Mouse (Mus musculus) stomach, embryonic 15.5 days (tissue): ENCODE data around the gene Thbs2. TPM values are rescaled to one million over a fixed set of nuclear protein-coding genes. Genes with fewer than 3 reads are reported as not detected.
A peak's percentile ranks its signal among the peaks of the same experiment; 100 is the strongest.

Experiments
- ATAC-seq: fragments of 200-750 bp; cut with Nextera tagmentation; 2 replicates; pipeline ENCODE4 v1.8.0; 2017; ENCODE audit warnings: low read depth, moderate number of reproducible peaks, moderate TSS enrichment; ENCODE audit not compliant: insufficient read depth, low FRiP score
- H3K27ac ChIP-seq: fragments of 300-500 bp; sonication (generic); 2 replicates; pipeline ENCODE4 v1.5.1; 2015; ENCODE audit warnings: mild to moderate bottlenecking, inconsistent platforms
- H3K27me3 ChIP-seq: fragments of 300-500 bp; sonication (generic); replicated peaks from 2 replicates; pipeline ENCODE4 v1.6.1; 2015; ENCODE audit warnings: inconsistent platforms
- H3K36me3 ChIP-seq: fragments of 300-500 bp; sonication (generic); 2 replicates; pipeline ENCODE4 v1.6.1; 2015; ENCODE audit warnings: inconsistent platforms
- H3K4me1 ChIP-seq: fragments of 300-500 bp; sonication (generic); 2 replicates; pipeline ENCODE4 v1.6.1; 2015; ENCODE audit warnings: inconsistent platforms
- H3K4me2 ChIP-seq: fragments of 300-500 bp; sonication (generic); 2 replicates; pipeline ENCODE4 v1.6.1; 2015; ENCODE audit warnings: mild to moderate bottlenecking, inconsistent platforms
- H3K4me3 ChIP-seq: fragments of 300-500 bp; sonication (generic); replicated peaks from 2 replicates; pipeline ENCODE4 v1.5.1; 2015; ENCODE audit warnings: inconsistent platforms
- H3K9ac ChIP-seq: fragments of 300-500 bp; sonication (generic); 2 replicates; pipeline ENCODE4 v1.6.1; 2015; ENCODE audit warnings: inconsistent platforms
- H3K9me3 ChIP-seq: fragments of 300-500 bp; sonication (generic); 2 replicates; pipeline ENCODE4 v1.6.1; 2016; ENCODE audit warnings: inconsistent platforms
- WGBS: fragments of 180-500 bp; shearing (Covaris S2); methylation state at CpG from one replicate; pipeline ENCODE4 v1.1.7; 2015; 5-methylcytosine and 5-hydroxymethylcytosine counted together
- polyA plus RNA-seq: library from polyadenylated mRNA; unstranded; fragments of >200 nt; fragmentation: Nextera tagmentation; extraction: Ambion mirVana; gene quantifications from 2 replicates; pipeline ENCODE4 v1.2.1, GENCODE M21; 2015

Thbs2 gene
- 35.0 and 35.2 TPM in 2 replicates for polyA plus RNA-seq

DNA sequence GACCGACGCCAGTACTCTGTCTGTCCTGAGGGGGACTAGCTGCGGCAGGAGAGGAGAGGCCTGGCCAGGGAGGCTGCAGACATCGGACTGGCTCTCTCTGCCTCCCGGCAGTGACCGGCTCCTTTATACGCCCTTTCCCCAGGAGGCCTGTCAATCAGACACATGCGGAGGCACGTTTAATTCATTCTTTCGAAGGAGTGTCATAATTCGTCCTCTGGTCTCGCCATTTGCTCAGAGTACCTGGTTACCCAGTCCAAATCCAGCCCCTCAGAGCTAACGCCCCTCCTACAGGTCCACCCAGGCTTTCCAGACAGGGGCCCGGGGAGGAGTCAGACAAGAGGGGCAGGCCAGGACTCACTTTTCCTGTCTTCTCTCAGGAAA lies at the start of gene Thbs2:
Gene Thbs2, minus strand, starts transcription at position 242 of the 381 bp plus-strand sequence.
- H3K9me3 ChIP-seq = no peaks in the 10 kb centered on the region
- 2% methylated on average over 14 of the region's 14 CpGs for WGBS
- H3K4me3 ChIP-seq = peak within 1 kb of the TSS; percentile 41
- 0 out of 2 replicates have a peak within 1 kb of the TSS, but pooled peaks have one; percentile 17 for H3K9ac ChIP-seq
- H3K4me2 ChIP-seq = peak within 1 kb of the TSS; percentile 50
- H3K4me1 ChIP-seq = peaks cover 17% of the 10 kb centered on the region
- H3K27me3 ChIP-seq = no peaks in the 10 kb centered on the region
- peak within 1 kb of the TSS; percentile 19; the same call in 1 of the 2 replicates for H3K27ac ChIP-seq
- ATAC-seq = peak; percentile 84; the same call in 1 of the 2 replicates
- H3K36me3 ChIP-seq = no peaks in the 10 kb centered on the region

DNA sequence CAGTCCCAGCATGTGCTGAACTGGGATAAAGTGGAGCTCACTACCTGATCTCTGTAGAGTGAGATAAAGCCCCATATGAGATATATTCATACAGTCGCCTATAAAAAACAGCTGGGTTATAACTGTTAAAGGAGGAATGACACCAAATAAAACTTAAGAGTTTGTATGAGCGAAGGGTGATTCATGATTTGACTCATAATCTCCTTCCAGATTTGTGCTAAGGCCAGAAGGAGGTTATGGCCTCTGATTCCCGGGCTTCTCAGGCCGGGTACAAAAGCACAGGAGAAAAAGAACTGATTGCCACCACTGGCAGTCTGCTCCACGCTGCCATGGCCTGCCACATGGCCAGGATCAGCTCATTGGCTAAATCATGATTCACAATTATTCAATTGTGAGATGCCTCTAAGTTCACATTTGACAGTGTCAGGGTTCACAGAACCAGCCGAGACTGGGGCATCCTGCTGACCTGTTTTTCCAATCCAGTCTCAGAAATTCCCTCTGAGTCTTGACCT lies 41.5 kb upstream of the Thbs2 start:
- no peaks in the 10 kb centered on the region for H3K36me3 ChIP-seq
- 55% methylated on average over 6 of the region's 6 CpGs for WGBS
- H3K27ac ChIP-seq = no peak overlapping the region
- no peak for ATAC-seq
- no peak overlapping the region for H3K9ac ChIP-seq
- H3K4me3 ChIP-seq = no peak overlapping the region
- no peak overlapping the region for H3K4me2 ChIP-seq
- no peaks in the 10 kb centered on the region for H3K9me3 ChIP-seq
- H3K4me1 ChIP-seq = 0 out of 2 replicates have a peak, but pooled peaks cover 4% of the 10 kb centered on the region
- H3K27me3 ChIP-seq = no peaks in the 10 kb centered on the region

DNA sequence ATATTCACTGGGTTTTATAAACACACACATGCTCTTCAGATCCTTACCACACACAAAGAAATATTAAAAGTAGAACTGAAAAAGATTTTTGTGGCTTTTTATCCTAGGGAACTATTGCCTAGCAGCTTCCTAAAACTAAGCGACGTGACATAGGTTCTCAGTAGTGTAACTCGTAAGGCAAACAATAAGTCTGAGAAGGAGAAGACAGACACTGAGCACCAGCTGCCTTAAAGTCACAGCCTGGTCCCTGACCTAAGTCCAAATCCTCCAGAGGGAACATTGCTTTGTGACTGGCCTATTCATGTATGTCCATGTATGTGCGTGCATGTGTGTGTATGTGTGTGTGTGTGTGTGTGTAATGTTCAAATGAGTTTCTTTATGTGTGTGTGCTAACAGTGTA lies 40.3 kb upstream of the Thbs2 start:
- no peak overlapping the region for H3K4me2 ChIP-seq
- no peak for ATAC-seq
- H3K4me3 ChIP-seq = no peak overlapping the region
- H3K4me1 ChIP-seq = 0 out of 2 replicates have a peak, but pooled peaks cover 4% of the 10 kb centered on the region
- H3K9me3 ChIP-seq = no peaks in the 10 kb centered on the region
- 75% methylated on average over 4 of the region's 4 CpGs for WGBS
- H3K27me3 ChIP-seq = no peaks in the 10 kb centered on the region
- no peak overlapping the region for H3K27ac ChIP-seq
- no peaks in the 10 kb centered on the region for H3K36me3 ChIP-seq
- H3K9ac ChIP-seq = no peak overlapping the region

DNA sequence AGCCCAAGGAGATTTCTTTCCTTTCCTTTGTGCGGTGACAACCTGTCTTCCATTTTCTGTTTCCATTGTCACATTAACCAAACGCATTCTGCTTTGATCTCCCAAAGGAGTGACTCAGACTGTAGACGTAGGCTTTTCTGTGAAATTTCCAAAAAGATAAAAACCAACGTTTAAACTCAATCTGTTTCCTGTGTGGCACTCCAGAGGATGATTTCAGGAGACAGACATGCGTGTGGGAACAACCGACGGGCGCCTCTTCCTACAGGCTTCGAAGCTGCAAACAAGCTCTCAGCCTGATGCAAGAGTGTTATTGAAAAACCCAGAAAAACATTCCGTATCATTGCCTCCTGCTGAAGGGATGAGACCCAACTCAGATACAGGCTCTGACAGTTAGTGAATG lies 39.9 kb upstream of the Thbs2 start:
- WGBS = 62% methylated on average over 10 of the region's 10 CpGs
- no peaks in the 10 kb centered on the region for H3K36me3 ChIP-seq
- no peak for ATAC-seq
- no peaks in the 10 kb centered on the region for H3K27me3 ChIP-seq
- no peak overlapping the region for H3K4me3 ChIP-seq
- H3K4me2 ChIP-seq = no peak overlapping the region
- no peak overlapping the region for H3K9ac ChIP-seq
- no peak overlapping the region for H3K27ac ChIP-seq
- H3K4me1 ChIP-seq = 0 out of 2 replicates have a peak, but pooled peaks cover 4% of the 10 kb centered on the region
- H3K9me3 ChIP-seq = no peaks in the 10 kb centered on the region

DNA sequence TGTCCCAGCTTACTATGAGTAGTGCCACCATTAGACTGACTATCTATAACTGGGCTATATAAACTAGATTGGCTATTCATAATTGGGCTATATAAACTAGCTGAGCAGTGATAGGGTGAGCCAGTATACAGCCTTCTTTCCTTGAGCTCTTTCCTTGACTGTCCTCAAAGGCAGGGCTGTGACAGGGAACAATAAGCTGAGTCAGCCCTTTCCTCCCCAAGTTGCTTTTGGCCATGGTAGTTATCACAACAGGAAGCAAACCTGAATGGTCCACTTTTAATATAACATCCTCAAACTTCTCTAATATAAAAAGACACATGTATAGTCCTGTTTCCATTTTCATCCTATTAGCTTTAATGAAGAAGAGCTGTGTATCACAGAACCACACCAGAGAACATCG lies 39.0 kb upstream of the Thbs2 start:
- Histone ChIP-seq H3K27me3 (no peaks in the 10 kb centered on the region), H3K4me2 (no peak overlapping the region), H3K4me1 (0 out of 2 replicates have a peak, but pooled peaks cover 4% of the 10 kb centered on the region), H3K36me3 (no peaks in the 10 kb centered on the region), H3K9me3 (no peaks in the 10 kb centered on the region), H3K9ac (no peak overlapping the region), H3K27ac (no peak overlapping the region), H3K4me3 (no peak overlapping the region)
- ATAC-seq = no peak
- WGBS = 85% methylated on average over 1 of the region's 1 CpGs

DNA sequence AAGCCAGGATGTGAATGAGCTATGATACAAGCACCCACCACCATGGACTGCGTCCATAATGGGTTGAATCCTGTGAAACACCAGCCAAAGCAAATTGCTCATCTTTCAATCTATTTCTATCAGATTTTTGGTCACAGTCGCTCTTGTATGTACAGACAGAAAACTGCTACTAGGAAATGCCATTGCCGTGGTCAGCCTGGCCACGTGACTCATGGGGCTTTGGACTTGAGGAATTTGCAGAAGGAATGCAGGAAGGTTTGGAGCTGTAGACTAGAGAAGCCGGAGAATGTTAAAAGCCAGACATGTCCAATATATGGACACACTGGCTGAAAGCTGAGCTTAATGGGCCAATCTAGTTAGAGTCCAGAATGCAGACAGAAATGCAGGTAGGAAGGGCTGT lies 36.6 kb upstream of the Thbs2 start:
- H3K4me3 ChIP-seq = no peak overlapping the region
- WGBS = 63% methylated on average over 5 of the region's 5 CpGs
- H3K4me2 ChIP-seq = no peak overlapping the region
- no peaks in the 10 kb centered on the region for H3K9me3 ChIP-seq
- no peaks in the 10 kb centered on the region for H3K36me3 ChIP-seq
- ATAC-seq = no peak
- no peaks in the 10 kb centered on the region for H3K27me3 ChIP-seq
- H3K9ac ChIP-seq = no peak overlapping the region
- no peak overlapping the region for H3K27ac ChIP-seq
- 0 out of 2 replicates have a peak, but pooled peaks cover 4% of the 10 kb centered on the region for H3K4me1 ChIP-seq

DNA sequence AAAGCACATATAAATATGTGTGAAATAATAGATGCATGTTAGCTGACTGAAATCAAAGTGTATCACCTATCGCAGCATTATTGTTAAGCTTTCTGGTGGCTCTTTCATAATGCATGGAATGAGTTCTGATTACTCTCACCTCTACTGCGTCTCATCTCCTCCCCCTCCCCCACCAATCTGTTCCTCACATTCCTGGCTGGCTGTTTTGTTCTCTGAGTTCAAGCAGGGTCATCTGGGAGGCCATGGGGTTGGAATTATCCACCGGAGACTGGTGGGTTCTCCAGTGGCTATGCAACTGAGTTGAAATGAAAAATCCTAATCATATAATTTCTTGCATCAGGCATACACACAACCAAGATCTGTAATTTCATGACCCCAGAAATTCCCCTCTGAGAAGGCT lies 33.4 kb upstream of the Thbs2 start:
- H3K9ac ChIP-seq = no peak overlapping the region
- no peaks in the 10 kb centered on the region for H3K36me3 ChIP-seq
- ATAC-seq = no peak
- 29% methylated on average over 3 of the region's 3 CpGs for WGBS
- no peaks in the 10 kb centered on the region for H3K4me1 ChIP-seq
- no peak overlapping the region for H3K4me3 ChIP-seq
- H3K27ac ChIP-seq = no peak overlapping the region
- no peaks in the 10 kb centered on the region for H3K27me3 ChIP-seq
- no peaks in the 10 kb centered on the region for H3K9me3 ChIP-seq
- H3K4me2 ChIP-seq = no peak overlapping the region

DNA sequence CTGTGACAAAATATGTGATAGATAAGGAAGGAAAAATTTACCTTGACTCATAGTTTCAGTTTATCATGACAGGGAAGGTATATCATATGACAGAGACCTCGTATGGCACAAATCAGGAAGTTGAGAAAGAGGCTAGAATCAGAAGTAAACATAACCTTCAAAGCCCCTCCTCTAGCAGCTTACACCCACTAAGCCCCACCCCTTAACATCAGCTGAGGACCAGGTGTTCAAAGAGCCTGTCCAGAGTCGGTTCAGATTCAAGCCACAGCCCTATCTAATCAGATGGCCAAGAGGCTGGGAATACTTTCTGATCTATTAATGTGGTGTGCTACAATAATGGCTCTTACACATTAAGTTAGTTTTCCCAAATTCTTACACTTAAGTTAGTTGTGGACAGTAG lies 30.8 kb upstream of the Thbs2 start:
- Histone ChIP-seq H3K4me1 (0 out of 2 replicates have a peak, but pooled peaks cover 3% of the 10 kb centered on the region), H3K9me3 (no peaks in the 10 kb centered on the region), H3K27me3 (no peaks in the 10 kb centered on the region), H3K4me3 (no peak overlapping the region), H3K9ac (no peak overlapping the region), H3K27ac (no peak overlapping the region), H3K4me2 (no peak overlapping the region), H3K36me3 (no peaks in the 10 kb centered on the region)
- WGBS = 18% methylated on average over 2 of the region's 2 CpGs
- ATAC-seq = no peak

DNA sequence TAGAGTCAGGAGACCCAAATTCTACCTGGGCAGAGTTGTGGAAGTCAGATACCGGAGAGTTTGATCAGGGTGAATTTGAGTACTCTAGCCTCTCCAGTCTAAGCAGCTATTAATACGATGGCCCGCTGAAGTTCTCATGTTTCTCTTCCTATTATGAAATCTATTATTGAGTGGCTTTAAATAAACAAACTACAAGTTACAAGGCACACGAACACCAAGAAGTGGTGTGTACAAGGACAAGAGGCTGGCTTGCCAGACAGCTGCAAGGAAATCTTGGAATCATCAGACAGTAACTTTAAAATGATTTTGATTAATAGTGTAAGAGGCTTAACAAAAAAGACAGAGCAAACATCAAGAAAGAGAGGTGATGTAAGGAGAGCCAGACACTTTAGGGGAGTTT lies 27.3 kb upstream of the Thbs2 start:
- WGBS = 43% methylated on average over 4 of the region's 4 CpGs
- no peak overlapping the region for H3K4me3 ChIP-seq
- H3K9me3 ChIP-seq = no peaks in the 10 kb centered on the region
- 0 out of 2 replicates have a peak, but pooled peaks cover 3% of the 10 kb centered on the region for H3K4me1 ChIP-seq
- no peaks in the 10 kb centered on the region for H3K27me3 ChIP-seq
- H3K4me2 ChIP-seq = no peak overlapping the region
- no peaks in the 10 kb centered on the region for H3K36me3 ChIP-seq
- peak overlapping the region; percentile 57 for H3K27ac ChIP-seq
- H3K9ac ChIP-seq = no peak overlapping the region
- ATAC-seq = no peak

DNA sequence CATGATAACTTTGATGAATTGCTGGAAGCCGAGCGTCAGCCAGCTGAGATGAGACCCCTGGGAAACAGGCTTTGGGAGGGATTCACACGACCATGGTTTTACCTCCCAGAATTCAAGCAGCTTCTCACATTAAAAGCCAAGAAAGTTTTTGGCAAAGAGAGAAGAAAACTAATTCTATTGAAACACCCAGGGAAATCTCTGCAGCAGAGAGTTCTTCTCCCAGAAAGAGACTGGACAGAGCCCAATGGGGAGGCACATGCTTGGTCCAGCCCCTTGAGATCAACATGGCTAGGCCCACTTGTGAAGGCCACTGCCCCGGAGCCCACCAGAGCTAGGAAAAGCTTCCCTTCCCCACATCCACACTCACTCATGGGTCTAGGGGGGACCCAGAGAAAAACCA lies 26.9 kb upstream of the Thbs2 start:
- 57% methylated on average over 4 of the region's 4 CpGs for WGBS
- Histone ChIP-seq H3K4me2 (no peak overlapping the region), H3K4me3 (no peak overlapping the region), H3K27ac (peak overlapping the region; percentile 57), H3K4me1 (0 out of 2 replicates have a peak, but pooled peaks cover 3% of the 10 kb centered on the region), H3K36me3 (no peaks in the 10 kb centered on the region), H3K9me3 (no peaks in the 10 kb centered on the region), H3K9ac (no peak overlapping the region), H3K27me3 (no peaks in the 10 kb centered on the region)
- no peak for ATAC-seq

DNA sequence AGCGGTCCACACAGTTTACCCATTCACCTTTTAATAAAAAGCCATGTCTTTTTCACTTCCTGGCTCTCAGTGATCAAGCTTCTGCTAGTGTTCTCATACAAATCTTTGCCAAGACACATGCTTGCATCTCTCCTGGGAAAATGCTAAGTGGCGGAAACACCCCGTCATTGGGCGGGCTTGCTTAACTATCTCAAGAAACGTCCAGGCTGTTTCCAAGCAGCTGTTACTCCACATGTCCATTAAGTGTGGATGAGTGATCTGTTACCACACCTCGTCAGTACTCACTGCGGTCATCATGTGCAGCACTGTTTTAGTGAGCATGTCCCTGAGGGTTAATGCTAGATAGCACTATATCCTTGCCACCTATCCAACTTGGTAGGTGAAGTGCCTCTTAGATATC lies 26.2 kb upstream of the Thbs2 start:
- WGBS = 71% methylated on average over 7 of the region's 7 CpGs
- H3K27ac ChIP-seq = no peak overlapping the region
- H3K9ac ChIP-seq = no peak overlapping the region
- no peak overlapping the region for H3K4me3 ChIP-seq
- no peaks in the 10 kb centered on the region for H3K27me3 ChIP-seq
- ATAC-seq = no peak
- H3K9me3 ChIP-seq = no peaks in the 10 kb centered on the region
- no peaks in the 10 kb centered on the region for H3K36me3 ChIP-seq
- no peak overlapping the region for H3K4me2 ChIP-seq
- H3K4me1 ChIP-seq = 0 out of 2 replicates have a peak, but pooled peaks cover 3% of the 10 kb centered on the region

DNA sequence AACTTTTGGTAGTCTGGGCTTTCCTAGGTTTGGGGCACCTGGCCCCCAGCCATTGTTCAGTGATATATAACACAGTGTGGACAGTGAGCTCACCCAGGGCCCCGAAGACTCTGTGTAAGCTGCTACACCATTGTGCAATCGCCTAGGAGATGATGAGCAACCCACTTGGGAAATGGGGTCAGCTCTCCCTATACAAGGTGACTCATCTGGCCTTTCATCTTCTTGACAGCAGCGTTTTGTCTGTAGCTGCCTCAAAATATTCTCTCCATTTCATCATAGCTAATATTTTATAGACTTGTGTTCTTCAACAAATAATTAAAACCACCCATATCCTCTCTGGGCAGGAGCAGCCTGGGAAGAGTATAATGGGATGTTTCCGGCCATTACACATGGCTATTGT lies 24.8 kb upstream of the Thbs2 start:
- Histone ChIP-seq H3K27me3 (no peaks in the 10 kb centered on the region), H3K4me2 (no peak overlapping the region), H3K9me3 (no peaks in the 10 kb centered on the region), H3K4me1 (0 out of 2 replicates have a peak, but pooled peaks cover 3% of the 10 kb centered on the region), H3K4me3 (no peak overlapping the region), H3K27ac (no peak overlapping the region), H3K9ac (no peak overlapping the region), H3K36me3 (no peaks in the 10 kb centered on the region)
- ATAC-seq = peak; percentile 58; the same call in 1 of the 2 replicates
- 46% methylated on average over 4 of the region's 4 CpGs for WGBS

DNA sequence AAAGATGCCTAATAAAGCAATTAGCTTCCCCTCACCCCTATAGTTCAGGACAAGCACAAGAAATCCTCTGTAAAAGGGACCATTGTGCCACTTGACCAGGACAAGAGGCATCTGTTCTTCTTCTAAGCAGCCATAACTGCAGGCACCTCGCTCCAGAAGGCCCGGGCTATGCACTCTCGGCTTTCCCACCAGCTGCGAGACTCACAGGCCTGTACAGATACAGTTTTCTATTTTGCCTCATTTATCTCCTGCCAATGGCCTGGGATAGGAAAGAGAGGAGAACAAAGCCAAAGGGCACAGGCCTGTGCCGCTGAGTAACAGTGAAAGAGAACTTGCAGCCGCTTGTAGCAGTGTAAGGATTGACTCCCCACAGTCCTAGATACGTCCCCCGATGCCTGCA lies 20.7 kb upstream of the Thbs2 start:
- WGBS = 63% methylated on average over 8 of the region's 8 CpGs
- no peaks in the 10 kb centered on the region for H3K9me3 ChIP-seq
- no peaks in the 10 kb centered on the region for H3K27me3 ChIP-seq
- H3K4me3 ChIP-seq = no peak overlapping the region
- no peak for ATAC-seq
- H3K4me1 ChIP-seq = no peaks in the 10 kb centered on the region
- H3K27ac ChIP-seq = no peak overlapping the region
- no peaks in the 10 kb centered on the region for H3K36me3 ChIP-seq
- no peak overlapping the region for H3K9ac ChIP-seq
- no peak overlapping the region for H3K4me2 ChIP-seq
